In genomic region chr7:122288605-122289242, GRCm38 (mm10) we compare ENCODE assay signal across 8 mouse cellular contexts. TPM values are rescaled to one million over a fixed set of nuclear protein-coding genes. Genes with fewer than 3 reads are reported as not detected.
DNase-seq lines count a peak whose midpoint lies in the region; ATAC-seq lines count a peak whose summit lies in the region.

Prkcb (plus strand) TSS chr7:122288751.

- WGBS in macrophage (ENCODE audit: missing documents), result 11% methylated on average over 42 of the region's 42 CpGs

- peaks cover 26% of the 10 kb centered on the region; the same call in 1 of the 2 replicates for H3K79me2 ChIP-seq in macrophage (ENCODE audit: inconsistent target)

- H3K27ac ChIP-seq in macrophage, result no peak within 1 kb of the TSS

- ATAC-seq in common myeloid progenitor, adult 5-6 weeks (replicated peaks; ENCODE audit: low read depth, poor library complexity, severe bottlenecking), result peak; percentile 87

- no peaks in the 10 kb centered on the region for H3K36me3 ChIP-seq in macrophage (ENCODE audit: inconsistent target)

- peak within 1 kb of the TSS; percentile 37 for H3K4me3 ChIP-seq in macrophage (ENCODE audit: inconsistent target)

- DNase-seq in ZHBTc4 (ENCODE audit: low read depth, low spot score), result peak; percentile 82
- peak; percentile 50 for DNase-seq in gastrocnemius, postnatal 10 days
- DNase-seq in induced T-regulatory cell, adult 2 months (ENCODE audit: low read depth), result peak; percentile 92
- DNase-seq in left cerebral cortex, adult 8-10 months (ENCODE audit: low spot score in 2 of 2), result peak; percentile 70 to 89
- DNase-seq in retina, postnatal 7 days (ENCODE audit: low read depth, low spot score), result peak; percentile 40
- peak; percentile 96 for DNase-seq in thymus, postnatal 4 days

RNA-seq across cellular contexts. Expression of gene Prkcb, which starts in this region (rescaled TPM):
- 3.7 and 4.8 TPM in 2 replicates for total RNA-seq in common myeloid progenitor, adult 5-6 weeks (2017)
- 1 to 10 TPM; 2.9 to 4.2 TPM for total RNA-seq in gastrocnemius, postnatal 10 days (2021)
- 1,000 to 10,000 TPM in 2 of 4 experiments, 100 to 1,000 TPM in 2; 870 to 1,138 (median 953) TPM for total RNA-seq in left cerebral cortex, adult 8-10 months (2022)
- total RNA-seq in macrophage (2018; cell fraction: chromatin; rRNA removed), result 100 to 1,000 TPM in 14 of 26 experiments, 10 to 100 TPM in 12; 25.3 to 168 (median 108) TPM
- total RNA-seq in macrophage (2018; cell fraction: cytosol; rRNA removed), result 100 to 1,000 TPM in 12 of 26 experiments, 10 to 100 TPM in 14; 62.1 to 226 (median 92.5) TPM
- 100 to 1,000 TPM in 16 of 26 experiments, 10 to 100 TPM in 10; 44.8 to 253 (median 106) TPM for total RNA-seq in macrophage (2018; cell fraction: nucleus; rRNA removed)
- 43.7 to 85.2 TPM (median 43.9 TPM) in 3 replicates for polyA plus RNA-seq in macrophage (2018)

Comparison
In these comparisons a context has a peak if more than half of its experiments do, and no peak if none do; other contexts are left out.
1. RNA of gene Prkcb (total RNA-seq): 870 to 1,138 TPM in left cerebral cortex, adult 8-10 months; 2.9 to 4.2 TPM in gastrocnemius, postnatal 10 days and 3.7 to 4.8 TPM in common myeloid progenitor, adult 5-6 weeks; every median in the first group is over 100 times any median in the second.
2. DNase-seq: peak in every context shown above with its lines; median percentile 96 in thymus, postnatal 4 days; 92 in induced T-regulatory cell, adult 2 months; 82 in ZHBTc4; 80 in left cerebral cortex, adult 8-10 months; 50 in gastrocnemius, postnatal 10 days; 40 in retina, postnatal 7 days.